Mouse (Mus musculus): ENCODE results near the gene Zfp775.
A peak's percentile ranks its signal among the peaks of the same experiment; 100 is the strongest.
"Not testable (repeated sequence)": the region's sequence is repeated elsewhere in the genome, so short reads cannot be mapped to it uniquely, and the experiment has no call there.

Gene Zfp775

DNA sequence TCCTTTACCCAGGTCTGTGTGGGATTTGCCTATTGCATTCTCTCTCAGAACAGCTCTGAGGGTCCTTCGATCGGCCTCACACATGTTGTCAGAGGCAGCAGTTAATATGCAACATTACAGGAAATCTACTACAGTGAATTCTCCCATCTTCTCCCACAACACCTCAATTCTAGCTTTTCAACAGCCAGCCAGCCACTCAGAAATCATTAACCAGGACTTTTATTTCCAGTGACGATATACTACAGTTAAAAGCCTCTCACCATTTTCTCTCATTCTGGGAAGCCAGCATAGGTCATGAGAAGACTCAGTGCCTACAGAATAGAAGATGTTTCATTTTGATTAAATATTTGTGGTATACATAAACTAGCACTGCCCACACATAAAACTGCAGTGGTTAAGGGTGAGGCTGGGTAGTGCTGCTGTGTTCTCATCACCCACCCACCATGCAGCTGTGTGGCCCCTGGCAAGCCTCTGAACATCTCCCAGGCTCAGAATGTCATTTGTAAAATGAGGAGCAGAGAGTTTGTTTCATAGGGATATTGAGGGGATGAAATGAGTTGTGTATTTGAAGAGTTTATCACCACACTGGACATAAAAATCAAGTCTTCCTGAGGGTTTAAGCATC is 10.5 kb upstream of the Zfp775 start:
- no peak for DNase-seq (ENCODE audit: inconsistent ontology term)

DNA sequence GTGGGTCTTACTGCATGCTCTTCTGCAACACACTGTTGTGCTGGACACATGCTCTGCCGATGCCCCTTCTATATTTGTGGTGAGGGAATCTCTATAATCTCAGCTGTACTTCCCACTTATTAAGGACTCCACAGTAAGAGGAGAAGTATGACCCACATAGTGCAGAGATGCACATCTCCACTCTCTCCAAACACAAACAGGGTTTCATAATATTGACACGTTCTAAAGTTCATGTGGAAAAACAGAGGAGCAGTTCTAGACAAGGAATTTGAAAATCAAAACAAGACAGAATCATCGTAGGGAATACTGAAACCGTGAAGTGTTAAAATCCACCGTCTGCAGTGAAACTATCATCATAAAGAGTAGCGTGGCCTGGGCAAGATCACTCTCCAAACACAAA is 10.0 kb upstream of the Zfp775 start:
- DNase-seq (ENCODE audit: inconsistent ontology term) = no peak

DNA sequence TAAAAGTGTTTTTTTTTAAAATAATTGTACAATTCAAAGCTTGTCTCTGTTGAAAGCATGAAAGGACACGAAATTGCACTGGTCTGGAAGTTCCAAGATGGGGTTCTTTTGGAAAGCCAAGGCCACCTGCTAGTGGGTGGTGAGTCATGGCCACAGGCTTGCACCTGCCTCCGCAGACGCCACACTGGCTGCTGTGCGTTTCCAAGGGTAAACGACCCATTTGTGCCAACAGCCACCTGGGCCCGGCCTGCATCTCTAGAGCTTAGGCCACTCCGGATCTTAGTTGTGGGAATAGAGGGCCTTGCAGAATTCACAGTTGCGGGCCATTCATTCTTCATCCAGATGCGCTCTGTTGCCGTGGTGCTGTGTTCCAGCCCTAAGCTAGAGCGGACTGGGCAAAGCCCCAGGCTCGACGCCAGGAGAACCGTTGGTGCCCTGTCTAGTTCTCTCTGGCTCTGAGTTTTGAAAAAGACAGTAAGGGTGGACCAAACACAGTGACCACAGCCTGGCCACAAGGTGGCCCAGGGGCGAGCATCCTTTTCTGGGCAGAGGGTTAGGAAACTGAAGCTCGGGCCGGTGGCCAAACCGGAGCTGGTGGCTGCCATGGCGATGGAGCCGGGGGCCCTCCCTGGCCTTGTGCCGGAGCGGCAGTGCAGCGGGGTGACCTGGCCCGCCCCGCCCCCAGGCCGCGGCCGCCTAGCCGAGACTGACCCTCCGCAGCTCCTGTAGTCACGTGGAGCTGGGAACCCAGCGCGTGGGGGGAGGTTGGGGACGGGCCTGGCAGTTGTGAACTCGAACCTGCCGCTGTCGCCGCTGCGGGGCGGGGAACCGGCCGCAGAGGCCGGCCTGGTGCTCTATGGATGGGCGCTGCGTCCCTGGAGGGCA is 8.5 kb upstream of the Zfp775 start, which contains the start of the genes Repin1 and Gm44965:
Gene Repin1, plus strand, starts transcription at position 726 of the 885 bp plus-strand sequence.
Gene Gm44965, plus strand, starts transcription at position 784 of the 885 bp plus-strand sequence.
- peak; percentile 99 for DNase-seq (ENCODE audit: inconsistent ontology term)

DNA sequence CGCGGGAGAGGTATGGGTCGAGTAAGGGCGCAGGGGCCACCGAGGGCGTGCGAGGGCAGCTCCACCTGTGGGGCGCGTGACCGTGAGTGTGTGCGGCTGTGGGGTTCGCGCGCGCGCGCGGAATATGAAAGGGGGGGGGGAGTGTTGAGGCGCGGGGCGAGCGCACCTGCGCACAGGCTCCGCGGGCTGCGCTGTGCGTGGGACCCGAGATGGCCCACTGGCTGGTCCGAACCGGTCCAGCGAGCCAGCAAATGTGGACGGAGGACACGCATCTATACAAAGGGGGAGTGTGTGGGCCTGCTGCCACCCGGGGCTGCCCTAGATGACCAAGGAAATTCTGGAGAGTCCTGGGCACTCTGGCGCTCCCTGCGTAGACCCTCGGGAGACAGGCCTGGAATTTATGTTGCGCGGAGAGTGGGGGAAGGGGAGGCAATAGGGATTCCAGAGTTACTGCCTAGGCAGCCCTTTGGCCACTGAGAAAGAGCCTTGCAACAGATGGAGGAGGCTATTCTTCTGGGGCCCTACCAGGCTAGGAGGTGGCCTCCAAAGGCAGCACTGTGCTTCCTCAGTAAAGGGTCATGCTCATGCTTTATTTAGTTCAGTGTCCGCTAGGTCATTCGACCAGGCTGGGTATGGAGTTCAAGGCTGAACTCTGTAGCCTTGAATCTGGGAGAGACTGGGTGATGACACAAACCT is 7.7 kb upstream of the Zfp775 start:
- peak; percentile 83 for DNase-seq (ENCODE audit: inconsistent ontology term)

DNA sequence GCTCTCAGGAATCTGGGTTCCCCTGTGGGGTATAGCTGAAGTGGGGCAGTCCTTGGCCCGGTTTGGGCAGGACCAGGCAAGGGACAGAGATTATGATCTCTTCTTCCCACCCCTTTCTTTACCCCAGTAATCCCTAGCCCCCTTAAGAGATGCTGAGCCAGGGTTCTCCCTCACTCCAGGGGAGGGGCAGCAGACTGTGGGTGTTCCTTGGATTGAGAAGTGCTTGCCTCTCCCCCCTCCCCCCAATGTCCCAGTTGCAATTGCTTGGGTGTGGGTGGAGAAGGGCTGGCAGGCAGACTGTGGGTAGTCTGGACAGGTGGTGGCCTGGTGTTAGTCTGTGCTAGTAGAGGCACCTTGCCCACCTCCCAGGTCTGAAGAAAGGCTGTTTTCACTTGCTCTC is 6.6 kb upstream of the Zfp775 start:
- DNase-seq (ENCODE audit: inconsistent ontology term) = peak; percentile 61

DNA sequence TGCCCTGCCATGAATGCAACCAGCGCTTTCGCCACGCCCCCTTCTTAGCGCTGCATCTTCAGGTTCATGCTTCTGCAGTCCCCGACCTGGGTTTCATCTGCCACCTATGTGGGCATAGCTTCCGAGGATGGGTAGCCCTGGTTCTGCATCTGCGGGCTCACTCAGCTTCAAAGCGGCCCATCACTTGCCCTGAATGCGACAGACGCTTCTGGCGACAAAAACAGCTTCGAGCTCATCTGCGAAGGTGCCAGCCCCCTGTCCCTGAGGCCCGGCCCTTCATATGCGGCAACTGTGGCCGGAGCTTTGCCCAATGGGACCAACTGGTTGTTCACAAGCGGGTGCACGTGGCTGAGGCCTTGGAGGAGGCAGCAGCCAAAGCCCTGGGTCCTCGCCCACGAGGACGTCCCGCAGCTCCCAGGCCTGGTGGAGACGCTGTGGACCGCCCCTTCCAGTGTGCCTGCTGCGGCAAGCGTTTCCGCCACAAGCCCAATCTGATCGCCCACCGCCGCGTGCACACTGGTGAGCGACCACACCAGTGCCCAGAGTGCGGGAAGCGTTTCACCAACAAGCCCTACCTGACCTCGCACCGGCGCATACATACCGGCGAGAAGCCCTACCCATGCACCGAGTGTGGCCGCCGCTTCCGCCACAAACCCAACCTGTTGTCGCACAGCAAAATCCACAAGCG is 5.2 kb upstream of the Zfp775 start:
- DNase-seq (ENCODE audit: inconsistent ontology term) = no peak

DNA sequence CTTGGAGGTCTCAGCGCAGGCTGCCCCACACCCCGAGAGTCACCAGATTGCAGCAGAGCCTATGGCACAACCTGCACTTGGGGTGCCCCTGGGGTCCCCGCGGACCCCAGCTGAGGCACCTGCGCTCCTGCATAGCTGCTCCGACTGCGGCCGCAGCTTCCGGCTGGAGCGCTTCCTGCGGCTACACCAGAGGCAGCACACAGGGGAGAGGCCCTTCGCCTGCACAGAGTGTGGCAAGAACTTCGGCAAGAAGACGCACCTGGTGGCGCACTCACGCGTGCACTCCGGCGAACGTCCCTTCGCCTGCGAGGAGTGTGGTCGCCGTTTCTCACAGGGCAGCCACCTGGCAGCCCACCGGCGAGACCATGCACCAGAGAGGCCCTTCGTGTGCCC is 4.6 kb upstream of the Zfp775 start:
- no peak for DNase-seq (ENCODE audit: inconsistent ontology term)

DNA sequence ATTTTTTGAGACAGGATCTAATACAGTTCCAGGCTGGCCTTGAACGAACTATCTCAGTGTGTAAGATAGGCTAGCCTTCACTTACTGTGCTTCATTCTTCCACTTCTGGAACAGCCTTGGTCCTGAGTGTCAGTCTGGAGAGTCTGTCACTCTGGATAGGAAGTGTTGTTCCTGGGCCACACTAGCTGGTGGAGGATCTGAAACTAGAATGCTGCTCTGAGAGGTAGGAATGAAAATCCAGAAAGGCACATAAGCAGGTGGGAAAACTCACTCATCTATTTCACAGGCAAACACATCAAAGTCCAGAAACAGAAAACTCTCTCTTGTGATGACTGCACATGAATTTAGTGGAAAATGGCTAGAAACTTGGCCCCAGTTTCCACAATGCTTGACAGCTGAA is 1.3 kb upstream of the Zfp775 start:
- DNase-seq (ENCODE audit: inconsistent ontology term) = no peak

DNA sequence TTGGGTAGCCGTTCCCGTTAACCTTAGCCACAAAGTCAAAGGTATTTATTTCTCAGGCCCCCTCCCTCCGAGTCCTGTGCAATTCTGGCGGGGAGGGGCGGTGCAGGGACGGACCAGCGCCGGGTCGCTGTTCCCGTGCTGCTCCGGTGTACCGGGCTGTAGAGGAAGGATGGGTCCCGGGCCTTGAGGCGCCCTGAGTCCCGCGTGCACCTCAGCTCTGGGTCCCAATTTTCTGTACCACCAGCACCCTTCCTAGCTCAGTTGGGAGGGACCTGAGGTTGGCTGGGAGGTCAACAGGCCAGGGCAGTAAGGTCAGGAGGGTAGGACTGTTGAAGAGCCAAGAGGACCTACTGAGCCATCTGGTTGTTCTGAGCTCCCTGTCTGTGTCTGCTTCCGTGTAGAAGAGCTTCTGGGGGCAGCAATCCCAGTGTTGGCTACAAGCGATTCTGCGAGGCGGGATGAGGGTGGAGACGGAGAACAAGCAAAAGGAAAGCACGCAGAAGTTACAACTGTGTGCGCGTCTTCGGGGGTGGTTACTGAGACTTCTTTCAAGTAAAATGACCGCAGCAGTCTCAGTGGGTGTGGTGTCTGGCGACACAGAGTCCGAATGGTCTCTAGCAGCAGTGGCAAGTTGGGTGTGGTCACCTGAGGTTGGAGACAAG is 348 bp downstream of the Zfp775 start:
- no peak for DNase-seq (ENCODE audit: inconsistent ontology term)

DNA sequence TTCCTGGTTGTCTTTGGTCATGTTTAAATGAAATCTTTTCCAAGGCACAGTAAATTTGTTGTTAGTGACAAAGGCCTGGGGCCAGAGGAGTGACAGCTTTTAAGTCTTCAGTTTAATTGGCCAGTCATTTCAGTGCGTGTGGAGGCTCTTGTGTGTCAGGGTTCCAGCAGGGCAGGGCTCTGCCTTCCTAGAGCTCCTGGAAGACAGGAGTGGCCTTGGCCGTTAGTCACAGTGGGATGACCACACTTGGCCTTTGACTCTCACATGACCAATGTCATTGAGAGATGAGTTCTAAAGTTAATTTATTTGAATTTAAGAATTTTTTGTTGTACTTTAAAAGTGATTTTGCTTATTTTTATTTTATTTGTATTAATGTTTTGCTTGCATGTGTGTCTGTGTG is 6.3 kb downstream of the Zfp775 start:
- DNase-seq (ENCODE audit: inconsistent ontology term) = no peak

DNA sequence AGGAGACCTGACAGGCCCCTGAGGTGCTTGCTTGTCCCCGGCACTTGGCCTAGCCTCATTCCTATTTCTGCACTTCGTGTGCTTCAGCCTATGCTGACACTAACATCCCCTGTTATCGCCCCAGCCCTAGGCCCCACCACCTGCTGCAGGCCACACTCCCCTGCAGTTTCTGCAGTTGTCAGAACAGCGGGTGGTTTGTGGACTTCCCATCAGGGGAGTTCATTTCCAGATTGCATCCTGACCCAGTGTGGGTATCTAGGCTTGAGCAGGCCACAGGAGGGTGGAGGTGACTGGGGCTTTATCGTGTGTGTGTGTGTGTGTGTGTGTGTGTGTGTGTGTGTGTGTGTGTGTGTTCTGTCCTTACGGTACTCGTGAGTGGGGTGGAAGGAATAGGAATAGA is 7.6 kb downstream of the Zfp775 start:
- no peak for DNase-seq (ENCODE audit: inconsistent ontology term)

DNA sequence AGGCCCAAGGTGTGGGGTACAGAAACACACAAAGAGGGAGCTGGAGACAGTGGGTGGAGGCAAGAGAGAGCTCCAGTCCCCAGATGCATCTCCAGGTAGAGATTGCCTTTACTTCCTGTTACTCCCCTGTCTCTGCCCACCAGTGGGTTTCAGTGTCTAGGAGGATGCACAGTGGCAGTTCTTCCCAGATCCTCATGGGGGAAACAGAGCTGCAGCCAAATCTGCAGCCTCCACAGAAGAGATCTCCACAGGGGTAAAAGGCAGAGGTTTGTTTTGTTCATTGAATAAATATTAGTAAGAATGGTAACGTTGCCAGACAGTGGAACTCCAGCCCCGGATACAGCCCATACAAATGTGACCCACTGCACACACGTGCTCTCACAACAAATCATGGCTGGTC is 8.8 kb downstream of the Zfp775 start:
- no peak for DNase-seq (ENCODE audit: inconsistent ontology term)

DNA sequence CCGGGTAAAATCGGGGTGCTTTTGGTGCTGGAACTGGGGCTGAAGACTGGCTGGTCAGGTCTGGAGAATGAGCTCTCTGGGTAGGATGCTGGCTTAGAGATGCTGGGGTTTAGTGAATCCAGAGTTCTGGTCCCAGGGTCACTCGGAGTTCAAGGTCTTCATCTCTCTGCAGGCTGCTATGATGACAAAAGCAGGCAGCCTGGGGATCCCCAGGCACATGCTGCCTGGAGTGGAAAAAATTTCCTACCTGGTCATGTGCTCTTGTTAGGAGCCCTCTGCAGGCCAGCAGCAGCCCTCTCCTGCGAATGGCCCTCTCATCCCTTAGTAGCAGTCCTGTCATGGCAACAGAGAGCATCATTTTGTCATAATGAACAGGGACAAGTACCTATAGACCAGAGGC is 11.6 kb downstream of the Zfp775 start:
- DNase-seq (ENCODE audit: inconsistent ontology term) = no peak

DNA sequence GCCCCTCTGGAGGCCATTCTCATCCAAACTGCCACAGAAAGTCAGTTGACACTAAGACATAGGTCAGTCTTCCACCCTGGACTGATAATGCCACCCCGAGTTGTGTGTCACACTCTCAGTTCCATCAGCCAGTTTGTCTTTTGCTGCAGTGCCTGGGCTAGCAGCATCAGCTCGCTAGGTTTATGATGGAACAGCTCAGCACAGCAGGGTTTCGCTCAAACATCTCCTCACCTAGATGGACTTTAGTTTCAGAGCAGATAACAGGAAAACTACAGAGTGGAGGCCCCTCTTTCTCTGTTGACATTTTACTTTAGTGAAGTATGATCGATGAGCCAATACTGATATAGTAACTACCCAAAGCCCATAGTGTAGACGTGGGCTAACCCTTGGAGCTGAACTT is 12.9 kb downstream of the Zfp775 start:
- DNase-seq (ENCODE audit: inconsistent ontology term) = no peak

DNA sequence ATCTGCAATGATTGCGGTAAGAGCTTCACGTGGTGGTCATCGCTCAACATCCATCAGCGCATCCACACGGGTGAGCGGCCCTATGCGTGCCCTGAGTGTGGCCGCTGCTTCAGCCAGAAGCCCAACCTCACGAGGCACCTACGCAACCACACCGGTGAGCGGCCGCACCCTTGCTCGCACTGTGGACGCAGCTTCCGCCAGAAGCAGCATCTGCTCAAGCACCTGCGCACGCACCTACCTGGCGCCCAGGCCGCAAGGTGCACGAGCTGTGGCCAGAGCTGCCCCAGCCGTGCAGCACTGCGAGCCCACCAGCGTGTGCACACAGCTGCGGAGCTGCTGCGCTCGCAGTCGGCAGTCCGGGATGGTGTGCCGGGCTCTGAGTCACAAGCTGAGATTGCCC is 18.2 kb downstream of the Zfp775 start:
- DNase-seq (ENCODE audit: inconsistent ontology term) = no peak

DNA sequence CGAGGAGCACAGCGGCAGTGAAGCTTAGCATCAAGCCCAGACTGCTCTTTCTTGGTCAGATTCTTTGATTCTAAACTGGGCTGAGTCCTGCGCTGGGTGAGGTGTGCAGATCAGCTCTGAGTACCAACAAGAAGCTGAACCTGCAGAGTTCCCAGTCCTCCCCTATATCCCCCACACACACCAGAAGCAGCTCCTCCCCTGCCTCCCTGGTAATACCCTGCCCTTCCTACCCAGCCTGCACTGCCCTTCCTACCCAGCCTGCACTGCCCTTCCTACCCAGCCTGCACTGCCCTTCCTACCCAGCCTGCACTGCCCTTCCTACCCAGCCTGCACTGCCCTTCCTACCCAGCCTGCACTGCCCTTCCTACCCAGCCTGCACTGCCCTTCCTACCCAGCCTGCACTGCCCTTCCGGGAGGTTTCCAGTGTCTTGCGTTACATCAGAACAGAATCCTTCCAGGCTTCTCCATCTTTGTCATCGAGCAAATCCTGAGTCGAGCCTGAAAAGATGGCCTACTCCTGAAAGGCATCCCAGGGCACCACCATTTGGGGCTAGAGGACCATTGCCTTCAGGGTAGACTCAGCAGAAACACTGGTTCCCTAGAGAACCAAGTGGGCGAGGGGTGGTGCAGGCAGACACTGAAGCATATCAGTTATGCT is 20.5 kb downstream of the Zfp775 start:
- DNase-seq (ENCODE audit: inconsistent ontology term) = not testable (repeated sequence)

DNA sequence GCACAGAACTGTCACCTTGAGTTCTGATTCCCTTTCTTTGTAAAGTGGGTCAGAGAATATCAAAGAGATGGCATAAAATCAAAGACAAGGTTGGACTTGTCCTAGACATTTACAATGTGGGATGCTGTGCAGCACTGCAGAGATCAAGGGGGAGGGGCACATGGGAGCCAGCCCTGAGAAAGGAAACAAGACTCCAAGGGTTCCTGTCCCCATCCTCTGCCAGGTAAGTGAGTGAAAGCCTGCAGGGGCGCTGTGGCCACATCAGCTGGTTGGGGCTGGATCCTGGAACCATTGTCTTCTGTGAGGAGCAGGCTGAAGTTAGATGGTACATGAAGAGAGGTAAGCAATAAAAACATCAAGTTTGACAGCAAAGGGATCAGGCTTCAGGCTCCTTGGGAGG is 21.6 kb downstream of the Zfp775 start:
- DNase-seq (ENCODE audit: inconsistent ontology term) = no peak

DNA sequence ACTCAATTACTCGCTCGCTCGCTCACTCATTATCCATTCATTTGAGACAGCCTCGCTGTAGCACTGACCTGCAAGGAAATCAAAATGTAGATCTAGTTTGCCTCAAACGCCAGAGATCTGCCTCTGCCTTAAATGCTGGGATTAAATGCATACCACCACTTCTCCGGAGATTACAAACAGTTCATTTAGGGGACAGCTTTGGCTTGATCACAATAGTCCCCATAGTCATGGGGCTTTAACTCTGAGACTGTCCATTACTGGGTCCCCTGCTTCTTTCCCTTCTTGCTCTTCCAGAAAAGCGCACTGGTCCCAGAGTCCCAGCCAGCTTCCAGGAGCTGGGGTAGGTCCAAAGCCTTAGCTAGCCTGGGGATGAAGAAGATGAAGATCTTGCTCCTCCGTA is 24.6 kb downstream of the Zfp775 start, which contains the start of gene AI854703:
Gene AI854703, plus strand, starts transcription at position 301 of the 400 bp plus-strand sequence.
- no peak for DNase-seq (ENCODE audit: inconsistent ontology term)

DNA sequence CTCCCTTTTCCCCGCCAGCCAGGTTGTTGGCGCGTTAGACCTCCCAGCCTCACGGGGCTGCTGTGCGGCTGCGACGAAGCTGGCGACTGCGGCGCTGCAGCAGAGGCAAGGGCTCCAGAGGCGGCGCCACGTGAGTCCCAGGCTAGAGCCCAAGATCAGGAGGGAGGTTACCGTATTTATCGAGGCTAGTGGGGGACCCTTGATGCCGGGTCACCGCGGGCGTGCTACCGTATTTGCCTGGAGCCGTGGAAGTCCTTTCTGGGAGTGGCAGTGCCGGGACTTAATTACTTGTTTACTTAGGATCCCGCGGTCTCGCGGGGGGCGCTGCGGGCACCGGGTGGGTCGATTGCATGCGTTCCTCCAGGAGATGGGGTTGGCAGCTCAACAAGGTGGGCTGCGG is 25.1 kb downstream of the Zfp775 start:
- DNase-seq (ENCODE audit: inconsistent ontology term) = peak; percentile 57

DNA sequence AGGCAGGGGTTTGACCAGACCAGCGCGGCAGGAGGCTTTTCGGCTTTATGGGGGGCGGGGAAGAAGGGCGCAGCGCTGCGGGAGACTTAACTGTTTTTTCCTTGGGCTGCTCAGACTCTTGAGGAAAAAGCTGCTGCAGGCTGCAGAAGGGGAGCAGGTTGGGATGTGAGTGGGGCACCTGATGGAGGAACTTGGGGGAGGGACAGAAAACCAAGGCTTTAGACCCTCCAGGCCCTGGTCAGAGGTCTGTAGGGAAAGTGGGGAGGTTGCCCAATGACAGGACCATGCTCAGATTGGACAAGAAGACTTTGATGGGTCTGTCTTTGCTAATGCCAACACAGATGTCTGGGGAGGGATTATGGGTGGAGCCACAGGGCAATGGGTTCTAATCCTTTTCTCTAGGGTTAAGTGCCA is 25.7 kb downstream of the Zfp775 start:
- DNase-seq (ENCODE audit: inconsistent ontology term) = no peak

DNA sequence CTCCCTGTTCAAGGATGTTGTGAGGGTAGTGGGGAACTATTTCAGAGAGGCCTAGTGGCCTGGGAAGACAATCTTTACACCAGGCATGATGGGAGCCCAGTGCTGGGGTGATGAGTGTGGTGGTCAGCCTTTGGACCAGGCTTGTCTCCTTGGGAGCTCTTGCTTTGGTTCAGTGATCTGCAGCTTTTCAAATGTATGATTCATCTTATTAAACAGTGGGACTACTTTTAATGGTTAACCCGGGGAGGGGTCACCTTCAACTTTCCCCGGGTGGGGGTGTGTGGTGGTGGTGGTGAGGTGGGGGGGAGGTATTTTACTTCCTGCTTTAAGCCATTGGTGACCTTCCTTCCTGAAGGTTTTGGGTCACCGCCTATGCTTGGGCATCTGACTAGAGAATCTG is 26.5 kb downstream of the Zfp775 start:
- no peak for DNase-seq (ENCODE audit: inconsistent ontology term)
